8 mouse cellular contexts compared by ENCODE assay signal in genomic region chr15:78530141-78530540, GRCm38 (mm10). TPM values are rescaled to one million over a fixed set of nuclear protein-coding genes. Genes with fewer than 3 reads are reported as not detected.
DNase-seq lines count a peak whose midpoint lies in the region; ATAC-seq and TF ChIP-seq lines count a peak whose summit lies in the region.

No protein-coding gene starts in this region.

- H3K4me3 ChIP-seq in heart, embryonic 12.5 days = no peak overlapping the region; the same call in 1 of the 2 replicates
- no peak overlapping the region for H3K4me3 ChIP-seq in spleen, adult 2 months (ENCODE audit: extremely low read depth, insufficient read depth, insufficient read length)
- H3K4me3 ChIP-seq in limb, embryonic 12.5 days (replicated peaks) = no peak overlapping the region
- no peak overlapping the region for H3K4me3 ChIP-seq in stomach, embryonic 16.5 days (replicated peaks; ENCODE audit: low read length)

- TF ChIP-seq POLR2A in spleen, adult 2 months (IDR thresholded peaks at IDR 0.05; ENCODE audit: low read depth, low read length) = no peak

- no peak for TF ChIP-seq CTCF in spleen, adult 2 months (IDR thresholded peaks at IDR 0.05; ENCODE audit: extremely low read depth, insufficient read depth, insufficient read length, insufficient replicate concordance)

- DNase-seq in heart, postnatal 25 days (ENCODE audit: low spot score) = no peak
- DNase-seq in spleen, adult 2 months (ENCODE audit: low read depth in 1 of 2, low spot score in 2 of 2) = no peak
- no peak for DNase-seq in spleen, postnatal 4 days (ENCODE audit: low spot score in 2 of 2)
- no peak for DNase-seq in adrenal gland, postnatal 14 days

- peak overlapping the region; percentile 72 for H3K4me2 ChIP-seq in heart, embryonic 12.5 days
- peak overlapping the region; percentile 67 for H3K4me2 ChIP-seq in limb, embryonic 12.5 days
- H3K4me2 ChIP-seq in stomach, embryonic 16.5 days (ENCODE audit: low read depth, low read length) = peak overlapping the region; percentile 69; the same call in 1 of the 2 replicates

- WGBS in heart, embryonic 12.5 days = 74% methylated on average over 3 of the region's 3 CpGs
- 86% methylated on average over 3 of the region's 3 CpGs for WGBS in spleen, adult 2 months
- WGBS in limb, embryonic 12.5 days = 77% methylated on average over 3 of the region's 3 CpGs
- 71% methylated on average over 3 of the region's 3 CpGs for WGBS in stomach, embryonic 16.5 days

- H3K4me1 ChIP-seq in heart, embryonic 12.5 days (replicated peaks) = peaks cover 45% of the 10 kb centered on the region
- peaks cover 7% of the 10 kb centered on the region; the same call in 1 of the 2 replicates for H3K4me1 ChIP-seq in spleen, adult 2 months (ENCODE audit: control insufficient read depth, insufficient read depth, insufficient read length)
- peaks cover 38% of the 10 kb centered on the region for H3K4me1 ChIP-seq in limb, embryonic 12.5 days (replicated peaks)
- peaks cover 40% of the 10 kb centered on the region for H3K4me1 ChIP-seq in stomach, embryonic 16.5 days (ENCODE audit: control insufficient read depth, insufficient read depth, low read length)

- H3K9ac ChIP-seq in heart, embryonic 12.5 days = peak overlapping the region; percentile 74; the same call in 1 of the 2 replicates
- H3K9ac ChIP-seq in limb, embryonic 12.5 days (replicated peaks) = peak overlapping the region; percentile 65
- peak overlapping the region; percentile 67 for H3K9ac ChIP-seq in stomach, embryonic 16.5 days (ENCODE audit: low read length)

- intact Hi-C loops in heart, postnatal 25 days (cut with DNase I) = loop anchor here (5.0 kb wide), 2 partner anchors 52 to 353 kb away; no protein-coding TSS in a partner anchor

- no peaks in the 10 kb centered on the region for H3K9me3 ChIP-seq in heart, embryonic 12.5 days (replicated peaks)
- H3K9me3 ChIP-seq in limb, embryonic 12.5 days = no peaks in the 10 kb centered on the region
- H3K9me3 ChIP-seq in stomach, embryonic 16.5 days (replicated peaks; ENCODE audit: control insufficient read depth, low read length) = no peaks in the 10 kb centered on the region

- H3K36me3 ChIP-seq in heart, embryonic 12.5 days = peaks cover 3% of the 10 kb centered on the region; the same call in 1 of the 2 replicates
- no peaks in the 10 kb centered on the region for H3K36me3 ChIP-seq in spleen, adult 2 months (ENCODE audit: control insufficient read depth, insufficient read depth, low read length)
- no peaks in the 10 kb centered on the region for H3K36me3 ChIP-seq in limb, embryonic 12.5 days
- no peaks in the 10 kb centered on the region for H3K36me3 ChIP-seq in stomach, embryonic 16.5 days (ENCODE audit: control insufficient read depth, insufficient read depth, low read length)

- peak overlapping the region; percentile 86 for H3K27ac ChIP-seq in heart, embryonic 12.5 days (ENCODE audit: poor library complexity, severe bottlenecking)
- peak overlapping the region; percentile 72 for H3K27ac ChIP-seq in spleen, adult 2 months (ENCODE audit: insufficient read depth, low read length)
- H3K27ac ChIP-seq in limb, embryonic 12.5 days = 0 out of 2 replicates have a peak overlapping the region, but pooled peaks have one; percentile 84
- peak overlapping the region; percentile 95 for H3K27ac ChIP-seq in stomach, embryonic 16.5 days (ENCODE audit: low read length)

- H3K27me3 ChIP-seq in heart, embryonic 12.5 days (replicated peaks) = no peaks in the 10 kb centered on the region
- H3K27me3 ChIP-seq in spleen, adult 2 months (ENCODE audit: control insufficient read depth, insufficient read depth, low read length) = no peaks in the 10 kb centered on the region
- H3K27me3 ChIP-seq in limb, embryonic 12.5 days = no peaks in the 10 kb centered on the region
- no peaks in the 10 kb centered on the region for H3K27me3 ChIP-seq in stomach, embryonic 16.5 days (ENCODE audit: control insufficient read depth, insufficient read depth, low read length)

- no peak for ATAC-seq in heart, embryonic 12.5 days (ENCODE audit: insufficient number of reproducible peaks, low FRiP score)
- no peak for ATAC-seq in limb, embryonic 12.5 days (ENCODE audit: insufficient number of reproducible peaks, insufficient read depth, low FRiP score, low TSS enrichment, low read depth)
- no peak for ATAC-seq in stomach, embryonic 16.5 days (ENCODE audit: insufficient read depth, low FRiP score)
- ATAC-seq in erythroblast, adult 5-6 weeks (replicated peaks; ENCODE audit: low FRiP score, poor library complexity, severe bottlenecking) = no peak

RNA-seq across cellular contexts. Expression of gene C1qtnf6, which starts 1.1 kb away (rescaled TPM):
- polyA plus RNA-seq in heart, embryonic 12.5 days (2016; fragmentation: Nextera tagmentation; extraction: Ambion mirVana) = 30.4 and 32.4 TPM in 2 replicates
- 10 to 100 TPM; 56.6 to 59.4 TPM for total RNA-seq in heart, postnatal 25 days (2021)
- polyA plus RNA-seq in spleen, adult 2 months (2012; rRNA removed) = 22.9 and 23.6 TPM in 2 replicates
- polyA plus RNA-seq in limb, embryonic 12.5 days (2016; fragmentation: Nextera tagmentation; extraction: Ambion mirVana) = 14.8 and 20.0 TPM in 2 replicates
- 31.3 and 35.6 TPM in 2 replicates for polyA plus RNA-seq in stomach, embryonic 16.5 days (2015; fragmentation: Nextera tagmentation; extraction: Ambion mirVana)
- total RNA-seq in adrenal gland, postnatal 14 days (2021) = 53.4 and 69.2 TPM in 2 replicates
- not detected in 2 replicates for total RNA-seq in erythroblast, adult 5-6 weeks (2015; ENCODE audit: low replicate concordance)
- total RNA-seq in erythroblast, adult 5-6 weeks (2017; ENCODE audit: low replicate concordance) = 0.28 and 0.43 TPM in 2 replicates

RNA-seq across cellular contexts. Expression of gene Sstr3, which starts 14.3 kb away (rescaled TPM):
- 0.13 TPM in 1 of 2 replicates, not detected in the other for polyA plus RNA-seq in heart, embryonic 12.5 days (2016; fragmentation: Nextera tagmentation; extraction: Ambion mirVana)
- not detected for total RNA-seq in heart, postnatal 25 days (2021)
- polyA plus RNA-seq in spleen, adult 2 months (2012; rRNA removed) = 0.26 TPM in 1 of 2 replicates, not detected in the other
- 0.05 TPM in 1 of 2 replicates, not detected in the other for polyA plus RNA-seq in limb, embryonic 12.5 days (2016; fragmentation: Nextera tagmentation; extraction: Ambion mirVana)
- polyA plus RNA-seq in stomach, embryonic 16.5 days (2015; fragmentation: Nextera tagmentation; extraction: Ambion mirVana) = 0.12 and 0.39 TPM in 2 replicates
- total RNA-seq in adrenal gland, postnatal 14 days (2021) = 0.56 and 0.98 TPM in 2 replicates
- not detected in 2 replicates for total RNA-seq in erythroblast, adult 5-6 weeks (2015; ENCODE audit: low replicate concordance)
- not detected in 2 replicates for total RNA-seq in erythroblast, adult 5-6 weeks (2017; ENCODE audit: low replicate concordance)

RNA-seq across cellular contexts. Expression of gene Il2rb, which starts 35.1 kb away (rescaled TPM):
- 0.09 TPM in 1 of 2 replicates, not detected in the other for polyA plus RNA-seq in heart, embryonic 12.5 days (2016; fragmentation: Nextera tagmentation; extraction: Ambion mirVana)
- under 1 TPM; 0.06 to 0.26 TPM for total RNA-seq in heart, postnatal 25 days (2021)
- polyA plus RNA-seq in spleen, adult 2 months (2012; rRNA removed) = 63.5 and 84.1 TPM in 2 replicates
- 0.05 and 0.08 TPM in 2 replicates for polyA plus RNA-seq in limb, embryonic 12.5 days (2016; fragmentation: Nextera tagmentation; extraction: Ambion mirVana)
- 0.75 and 0.92 TPM in 2 replicates for polyA plus RNA-seq in stomach, embryonic 16.5 days (2015; fragmentation: Nextera tagmentation; extraction: Ambion mirVana)
- 0.41 and 4.2 TPM in 2 replicates for total RNA-seq in adrenal gland, postnatal 14 days (2021)
- total RNA-seq in erythroblast, adult 5-6 weeks (2015; ENCODE audit: low replicate concordance) = 0.42 and 9.0 TPM in 2 replicates
- total RNA-seq in erythroblast, adult 5-6 weeks (2017; ENCODE audit: low replicate concordance) = 0.28 and 1.0 TPM in 2 replicates

RNA-seq across cellular contexts. Expression of gene Rac2, which starts 42.4 kb away (rescaled TPM):
- 5.5 and 6.9 TPM in 2 replicates for polyA plus RNA-seq in heart, embryonic 12.5 days (2016; fragmentation: Nextera tagmentation; extraction: Ambion mirVana)
- 1 to 10 TPM; 5.1 to 5.6 TPM for total RNA-seq in heart, postnatal 25 days (2021)
- 1,941 and 2,027 TPM in 2 replicates for polyA plus RNA-seq in spleen, adult 2 months (2012; rRNA removed)
- 5.1 and 6.0 TPM in 2 replicates for polyA plus RNA-seq in limb, embryonic 12.5 days (2016; fragmentation: Nextera tagmentation; extraction: Ambion mirVana)
- polyA plus RNA-seq in stomach, embryonic 16.5 days (2015; fragmentation: Nextera tagmentation; extraction: Ambion mirVana) = 21.1 and 26.2 TPM in 2 replicates
- total RNA-seq in adrenal gland, postnatal 14 days (2021) = 9.0 and 44.5 TPM in 2 replicates
- total RNA-seq in erythroblast, adult 5-6 weeks (2015; ENCODE audit: low replicate concordance) = 142 and 153 TPM in 2 replicates
- 34.3 and 78.9 TPM in 2 replicates for total RNA-seq in erythroblast, adult 5-6 weeks (2017; ENCODE audit: low replicate concordance)

Comparison
In these comparisons a context has a peak if more than half of its experiments do, and no peak if none do; other contexts are left out.
1. RNA of gene Il2rb, which starts 35.1 kb away (polyA plus RNA-seq): 63.5 to 84.1 TPM in spleen, adult 2 months; 0.75 to 0.92 TPM in stomach, embryonic 16.5 days, 0.05 to 0.08 TPM in limb, embryonic 12.5 days and 0.09 TPM in heart, embryonic 12.5 days; every median in the first group is over 10 times any median in the second.
2. Peak in every context shown above with its lines, with median percentiles within 50 percentile points of each other: H3K27ac ChIP-seq, H3K4me2 ChIP-seq and H3K9ac ChIP-seq.